Comparison of ENCODE assay signal across 23 mouse cellular contexts in genomic region chr7:127080045-127080444, GRCm38 (mm10). TPM values are rescaled to one million over a fixed set of nuclear protein-coding genes. Genes with fewer than 3 reads are reported as not detected.
A peak's percentile ranks its signal among the peaks of the same experiment; 100 is the strongest.
DNase-seq lines count a peak whose midpoint lies in the region; ATAC-seq and TF ChIP-seq lines count a peak whose summit lies in the region.
"Had no signal": no experiment of that assay in that cellular context is flagged by ENCODE, and none has a peak within 500 bp of the region (broad histone marks: within the 10 kb centered on the region; RNA-seq: fewer than 3 reads in every experiment).

No protein-coding gene starts in this region.

- peak overlapping the region; percentile 61; the same call in 1 of the 2 replicates for H3K27ac ChIP-seq in spleen, adult 2 months (ENCODE audit: insufficient read depth, low read length)
- peak overlapping the region; percentile 78 for H3K27ac ChIP-seq in bone marrow macrophage, adult 2 months (ENCODE audit: insufficient read depth, low read depth, low read length)
- no peak overlapping the region for H3K27ac ChIP-seq in midbrain, embryonic 16.5 days (ENCODE audit: low read length)
- H3K27ac ChIP-seq: heart, embryonic 15.5 days; hindbrain, embryonic 10.5 days; limb, embryonic 15.5 days; midbrain, embryonic 13.5 days had no signal

- no peak overlapping the region for H3K4me3 ChIP-seq in spleen, adult 2 months (ENCODE audit: extremely low read depth, insufficient read depth, insufficient read length)
- no peak overlapping the region for H3K4me3 ChIP-seq in bone marrow macrophage, adult 2 months (ENCODE audit: insufficient read depth, low read length)
- no peak overlapping the region for H3K4me3 ChIP-seq in midbrain, embryonic 16.5 days (ENCODE audit: low read depth, low read length)
- H3K4me3 ChIP-seq: heart, embryonic 15.5 days; hindbrain, embryonic 10.5 days; limb, embryonic 15.5 days; midbrain, embryonic 13.5 days had no signal

- WGBS in spleen, adult 2 months: 25% methylated on average over 3 of the region's 3 CpGs
- WGBS in midbrain, embryonic 16.5 days: 83% methylated on average over 3 of the region's 3 CpGs

- H3K27me3 ChIP-seq in spleen, adult 2 months (ENCODE audit: control insufficient read depth, insufficient read depth, low read length): no peaks in the 10 kb centered on the region
- no peaks in the 10 kb centered on the region for H3K27me3 ChIP-seq in midbrain, embryonic 16.5 days (ENCODE audit: control insufficient read depth, insufficient read depth, low read depth, low read length)
- H3K27me3 ChIP-seq: heart, embryonic 15.5 days; limb, embryonic 15.5 days; midbrain, embryonic 13.5 days had no signal

- DNase-seq in spleen, adult 2 months (ENCODE audit: low read depth in 1 of 2, low spot score in 2 of 2): no peak
- DNase-seq in spleen, adult 18-20 months: no peak
- DNase-seq in retina, embryonic 14.5 days (ENCODE audit: low spot score): no peak
- DNase-seq in adrenal gland, postnatal 36 days: no peak
- DNase-seq: adrenal gland, postnatal 14 days; cerebellum, adult 8-10 months; forebrain, postnatal 0 days; heart, adult 11 months; kidney, adult 2 months; lung, postnatal 10 days; right cerebral cortex, postnatal 14 days had no signal

- H3K9me3 ChIP-seq in midbrain, embryonic 16.5 days (replicated peaks; ENCODE audit: control insufficient read depth, low read length, poor library complexity, severe bottlenecking): 0 out of 2 replicates have a peak, but pooled peaks cover 2% of the 10 kb centered on the region
- H3K9me3 ChIP-seq: heart, embryonic 15.5 days; hindbrain, embryonic 10.5 days; limb, embryonic 15.5 days; midbrain, embryonic 13.5 days had no signal

- TF ChIP-seq POLR2A in spleen, adult 2 months (IDR thresholded peaks at IDR 0.05; ENCODE audit: low read depth, low read length): no peak
- no peak for TF ChIP-seq POLR2A in bone marrow macrophage, adult 2 months (IDR thresholded peaks at IDR 0.05; ENCODE audit: borderline replicate concordance, low read depth, low read length)

- TF ChIP-seq CTCF in spleen, adult 2 months (IDR thresholded peaks at IDR 0.05; ENCODE audit: extremely low read depth, insufficient read depth, insufficient read length, insufficient replicate concordance): no peak
- no peak for TF ChIP-seq CTCF in bone marrow macrophage, adult 2 months (IDR thresholded peaks at IDR 0.05; ENCODE audit: low read depth, low read length)

- peaks cover 19% of the 10 kb centered on the region; the same call in 1 of the 2 replicates for H3K4me1 ChIP-seq in spleen, adult 2 months (ENCODE audit: control insufficient read depth, insufficient read depth, insufficient read length)
- peaks cover 53% of the 10 kb centered on the region for H3K4me1 ChIP-seq in bone marrow macrophage, adult 2 months (ENCODE audit: control insufficient read depth, insufficient read depth, low read length)
- no peaks in the 10 kb centered on the region for H3K4me1 ChIP-seq in midbrain, embryonic 16.5 days (ENCODE audit: control insufficient read depth, insufficient read depth, low read length)
- H3K4me1 ChIP-seq: hindbrain, embryonic 10.5 days; limb, embryonic 15.5 days; midbrain, embryonic 13.5 days had no signal

- no peaks in the 10 kb centered on the region for H3K36me3 ChIP-seq in spleen, adult 2 months (ENCODE audit: control insufficient read depth, insufficient read depth, low read length)
- H3K36me3 ChIP-seq in midbrain, embryonic 16.5 days (ENCODE audit: control insufficient read depth, insufficient read depth, low read length): no peaks in the 10 kb centered on the region
- H3K36me3 ChIP-seq: heart, embryonic 15.5 days; hindbrain, embryonic 10.5 days; limb, embryonic 15.5 days; midbrain, embryonic 13.5 days had no signal

- no peak overlapping the region for H3K4me2 ChIP-seq in midbrain, embryonic 16.5 days (ENCODE audit: low read length)
- H3K4me2 ChIP-seq: heart, embryonic 15.5 days; limb, embryonic 15.5 days; midbrain, embryonic 13.5 days had no signal

- ATAC-seq in megakaryocyte, adult 5-6 weeks (ENCODE audit: poor library complexity, severe bottlenecking): peak; percentile 88
- ATAC-seq in midbrain, embryonic 16.5 days: no peak
- ATAC-seq: activated CD4-positive, CD25-positive, alpha-beta regulatory T cell, adult 4 months; forebrain, postnatal 0 days; midbrain, embryonic 13.5 days had no signal

- H3K9ac ChIP-seq in midbrain, embryonic 16.5 days (ENCODE audit: low read depth, low read length): no peak overlapping the region
- H3K9ac ChIP-seq: forebrain, postnatal 0 days; heart, embryonic 15.5 days; limb, embryonic 15.5 days; midbrain, embryonic 13.5 days had no signal

RNA-seq across cellular contexts. Expression of gene Zg16, which starts 7.1 kb away (rescaled TPM):
- 1,018 and 1,065 TPM in 2 replicates for polyA plus RNA-seq in spleen, adult 2 months (2012; rRNA removed)
- polyA plus RNA-seq in bone marrow macrophage, adult 2 months (2012; ENCODE audit: insufficient read depth, insufficient read length, missing spikeins): not detected in 2 replicates
- total RNA-seq in megakaryocyte, adult 5-6 weeks (2015): 0.96 TPM in 1 of 2 replicates, not detected in the other
- total RNA-seq in megakaryocyte, adult 5-6 weeks (2017): not detected in 2 replicates
- polyA plus RNA-seq in midbrain, embryonic 16.5 days (2015; fragmentation: Nextera tagmentation; extraction: Ambion mirVana): not detected in 2 replicates
- total RNA-seq in adrenal gland, postnatal 36 days (2021): not detected
- total RNA-seq: adrenal gland, postnatal 14 days; forebrain, postnatal 0 days; gastrocnemius, adult 18-20 months; layer of hippocampus, postnatal 14 days; left cerebral cortex, postnatal 25 days had no signal
- polyA plus RNA-seq: activated CD4-positive, CD25-positive, alpha-beta regulatory T cell, adult 4 months; embryonic facial prominence, embryonic 14.5 days; forebrain, postnatal 0 days; heart, embryonic 15.5 days; hindbrain, embryonic 10.5 days; kidney, adult 2 months; limb, embryonic 15.5 days; midbrain, embryonic 13.5 days had no signal

RNA-seq across cellular contexts. Expression of gene AI467606, which starts 11.1 kb away (rescaled TPM):
- polyA plus RNA-seq in spleen, adult 2 months (2012; rRNA removed): 135 and 221 TPM in 2 replicates
- polyA plus RNA-seq in bone marrow macrophage, adult 2 months (2012; ENCODE audit: insufficient read depth, insufficient read length, missing spikeins): 41.2 and 41.4 TPM in 2 replicates
- 65.9 and 71.1 TPM in 2 replicates for total RNA-seq in megakaryocyte, adult 5-6 weeks (2015)
- total RNA-seq in megakaryocyte, adult 5-6 weeks (2017): 46.6 and 49.2 TPM in 2 replicates
- 1.7 and 2.5 TPM in 2 replicates for polyA plus RNA-seq in midbrain, embryonic 16.5 days (2015; fragmentation: Nextera tagmentation; extraction: Ambion mirVana)
- total RNA-seq in adrenal gland, postnatal 36 days (2021): 1 to 10 TPM in 1 of 2 experiments, under 1 TPM in 1; 0.89 to 1.1 TPM

RNA-seq across cellular contexts. Expression of gene Kif22, which starts 37.8 kb away (rescaled TPM):
- 6.3 and 8.2 TPM in 2 replicates for polyA plus RNA-seq in spleen, adult 2 months (2012; rRNA removed)
- polyA plus RNA-seq in bone marrow macrophage, adult 2 months (2012; ENCODE audit: insufficient read depth, insufficient read length, missing spikeins): 40.8 and 48.5 TPM in 2 replicates
- 107 and 108 TPM in 2 replicates for total RNA-seq in megakaryocyte, adult 5-6 weeks (2015)
- 85.9 and 105 TPM in 2 replicates for total RNA-seq in megakaryocyte, adult 5-6 weeks (2017)
- polyA plus RNA-seq in midbrain, embryonic 16.5 days (2015; fragmentation: Nextera tagmentation; extraction: Ambion mirVana): 16.6 and 17.6 TPM in 2 replicates
- 1 to 10 TPM; 5.7 to 6.8 TPM for total RNA-seq in adrenal gland, postnatal 36 days (2021)

RNA-seq across cellular contexts. Expression of gene Qprt, which starts 42.0 kb away (rescaled TPM):
- 5.5 and 5.8 TPM in 2 replicates for polyA plus RNA-seq in spleen, adult 2 months (2012; rRNA removed)
- 0.71 TPM in 1 of 2 replicates, not detected in the other for polyA plus RNA-seq in bone marrow macrophage, adult 2 months (2012; ENCODE audit: insufficient read depth, insufficient read length, missing spikeins)
- total RNA-seq in megakaryocyte, adult 5-6 weeks (2015): 2.0 and 3.3 TPM in 2 replicates
- 1.1 and 2.8 TPM in 2 replicates for total RNA-seq in megakaryocyte, adult 5-6 weeks (2017)
- 0.68 and 0.77 TPM in 2 replicates for polyA plus RNA-seq in midbrain, embryonic 16.5 days (2015; fragmentation: Nextera tagmentation; extraction: Ambion mirVana)
- under 1 TPM; 0.26 to 0.40 TPM for total RNA-seq in adrenal gland, postnatal 36 days (2021)

RNA-seq across cellular contexts. Expression of gene Maz, which starts 53.2 kb away (rescaled TPM):
- polyA plus RNA-seq in spleen, adult 2 months (2012; rRNA removed): 215 and 345 TPM in 2 replicates
- polyA plus RNA-seq in bone marrow macrophage, adult 2 months (2012; ENCODE audit: insufficient read depth, insufficient read length, missing spikeins): 161 and 164 TPM in 2 replicates
- 79.8 and 80.9 TPM in 2 replicates for total RNA-seq in megakaryocyte, adult 5-6 weeks (2015)
- 44.4 and 45.1 TPM in 2 replicates for total RNA-seq in megakaryocyte, adult 5-6 weeks (2017)
- polyA plus RNA-seq in midbrain, embryonic 16.5 days (2015; fragmentation: Nextera tagmentation; extraction: Ambion mirVana): 46.7 and 51.5 TPM in 2 replicates
- total RNA-seq in adrenal gland, postnatal 36 days (2021): 100 to 1,000 TPM; 120 to 126 TPM

Comparison
In these comparisons a context has a peak if more than half of its experiments do, and no peak if none do; other contexts are left out.
1. RNA of gene Zg16, which starts 7.1 kb away (polyA plus RNA-seq): 1,018 to 1,065 TPM in spleen, adult 2 months; not detected in bone marrow macrophage, adult 2 months and not detected in midbrain, embryonic 16.5 days; every median in the first group is over 100 times any median in the second.
2. RNA of gene AI467606, which starts 11.1 kb away (polyA plus RNA-seq): 135 to 221 TPM in spleen, adult 2 months and 41.2 to 41.4 TPM in bone marrow macrophage, adult 2 months; 1.7 to 2.5 TPM in midbrain, embryonic 16.5 days; every median in the first group is over 10 times any median in the second.